Mouse (Mus musculus) embryonic facial prominence, embryonic 11.5 days (tissue): ENCODE results near the gene Gm3448. TPM values are rescaled to one million over a fixed set of nuclear protein-coding genes. Genes with fewer than 3 reads are reported as not detected.
"Not testable (repeated sequence)": the region's sequence is repeated elsewhere in the genome, so short reads cannot be mapped to it uniquely, and the experiment has no call there.

ENCODE experiments used
- ATAC-seq: fragments of 200-750 bp; cut with Nextera tagmentation; replicated peaks from 2 replicates; pipeline ENCODE4 v1.8.0; 2017; ENCODE audit warnings: low read depth; ENCODE audit not compliant: insufficient number of reproducible peaks, low FRiP score, low TSS enrichment
- DNase-seq: peaks from one replicate; pipeline ENCODE4 v3.0.0-alpha.2; 2015; ENCODE audit warnings: low spot score
- H3K27ac ChIP-seq: fragments of 300-500 bp; sonication (generic); replicated peaks from 2 replicates; pipeline ENCODE4 v1.5.1; 2014; ENCODE audit warnings: mild to moderate bottlenecking, low read depth, low read length, control low read depth
- H3K27me3 ChIP-seq: fragments of 300-500 bp; sonication (generic); 2 replicates; pipeline ENCODE4 v1.6.1; 2014; ENCODE audit warnings: mild to moderate bottlenecking, low read length, moderate library complexity, mixed read lengths; ENCODE audit not compliant: control insufficient read depth, insufficient read depth
- H3K36me3 ChIP-seq: fragments of 300-500 bp; sonication (generic); replicated peaks from 2 replicates; pipeline ENCODE4 v1.6.1; 2014; ENCODE audit warnings: low read depth, mild to moderate bottlenecking, low read length, moderate library complexity, mixed read lengths; ENCODE audit not compliant: control insufficient read depth, insufficient read depth
- H3K4me1 ChIP-seq: fragments of 300-500 bp; sonication (generic); 2 replicates; pipeline ENCODE4 v1.6.1; 2014; ENCODE audit warnings: low read length, mixed read lengths; ENCODE audit not compliant: control insufficient read depth, insufficient read depth
- H3K4me2 ChIP-seq: fragments of 300-500 bp; sonication (generic); 2 replicates; pipeline ENCODE4 v1.6.1; 2014; ENCODE audit warnings: low read depth, mild to moderate bottlenecking, control low read depth, low read length, moderate library complexity
- H3K4me3 ChIP-seq: fragments of 300-500 bp; sonication (generic); 2 replicates; pipeline ENCODE4 v1.5.1; 2014; ENCODE audit warnings: low read depth, low read length, control low read depth
- H3K9ac ChIP-seq: fragments of 300-500 bp; sonication (generic); replicated peaks from 2 replicates; pipeline ENCODE4 v1.6.1; 2014; ENCODE audit warnings: mild to moderate bottlenecking, control low read depth, low read length
- H3K9me3 ChIP-seq: fragments of 300-500 bp; sonication (generic); replicated peaks from 2 replicates; pipeline ENCODE4 v1.6.1; 2016; ENCODE audit warnings: mild to moderate bottlenecking, low read length, inconsistent platforms, mixed read lengths; ENCODE audit not compliant: control insufficient read depth
- WGBS: fragments of 180-500 bp; shearing (Covaris S2); extraction: QIAGEN DNeasy Blood & Tissue Kit; methylation state at CpG from one replicate; pipeline ENCODE4 v1.1.7; 2014; 5-methylcytosine and 5-hydroxymethylcytosine counted together
- polyA plus RNA-seq: library from polyadenylated mRNA; unstranded; fragments of >200 nt; fragmentation: Nextera tagmentation; extraction: Ambion mirVana; gene quantifications from 2 replicates; pipeline ENCODE4 v1.2.1, GENCODE M21; 2014

Gm3448 gene
- polyA plus RNA-seq, 1 experiment from 2014 or later, result 3.7 TPM

GRCm38 (mm10) chr17:15024502-15025193 is 16.7 kb downstream of the Gm3448 start:
- ATAC-seq, result peak; percentile 88
- WGBS, result no CpG with 5 or more reads among the region's 48 CpGs

GRCm38 (mm10) chr17:15023878-15024492 is 17.4 kb downstream of the Gm3448 start:
- H3K4me1 ChIP-seq, H3K27me3 ChIP-seq, H3K4me3 ChIP-seq, H3K4me2 ChIP-seq, DNase-seq, H3K27ac ChIP-seq, H3K9me3 ChIP-seq, H3K9ac ChIP-seq, H3K36me3 ChIP-seq: not testable (repeated sequence)
- no CpG with 5 or more reads among the region's 97 CpGs for WGBS
- ATAC-seq, result peak; percentile 40

More at GRCm38 (mm10) chr17:15024502-15025193, 16.7 kb downstream of the Gm3448 start:
- not testable (repeated sequence) for H3K9ac ChIP-seq, H3K4me2 ChIP-seq, H3K9me3 ChIP-seq, H3K4me3 ChIP-seq, H3K36me3 ChIP-seq, H3K27ac ChIP-seq, H3K27me3 ChIP-seq, DNase-seq, H3K4me1 ChIP-seq

GRCm38 (mm10) chr17:15021503-15022220 is 19.7 kb downstream of the Gm3448 start:
- H3K4me3 ChIP-seq, H3K4me1 ChIP-seq, H3K27me3 ChIP-seq, H3K9ac ChIP-seq, H3K36me3 ChIP-seq, H3K4me2 ChIP-seq, DNase-seq, H3K9me3 ChIP-seq, ATAC-seq, H3K27ac ChIP-seq: not testable (repeated sequence)
- 72% methylated on average over 3 of the region's 3 CpGs for WGBS

- H3K4me1 ChIP-seq, H3K36me3 ChIP-seq, H3K4me3 ChIP-seq, H3K4me2 ChIP-seq, H3K9me3 ChIP-seq, H3K9ac ChIP-seq, H3K27me3 ChIP-seq, H3K27ac ChIP-seq, DNase-seq: not testable (repeated sequence)
- WGBS, result no CpG with 5 or more reads among the region's 60 CpGs
- peak; percentile 97 for ATAC-seq
Observed at GRCm38 (mm10) chr17:15009706-15010413, 31.5 kb downstream of the Gm3448 start, which contains the start of gene Gm3435. Gene Gm3435 (plus strand): TSS chr17:15010176.

- not testable (repeated sequence) for DNase-seq, H3K9ac ChIP-seq, H3K9me3 ChIP-seq, H3K27ac ChIP-seq, ATAC-seq, H3K36me3 ChIP-seq, H3K4me1 ChIP-seq, H3K4me3 ChIP-seq, H3K4me2 ChIP-seq, H3K27me3 ChIP-seq
- WGBS, result no CpG with 5 or more reads among the region's 3 CpGs
Observed at GRCm38 (mm10) chr17:15009088-15009487, 32.2 kb downstream of the Gm3448 start.

- no CpG with 5 or more reads among the region's 4 CpGs for WGBS
Observed at GRCm38 (mm10) chr17:15000047-15000446, 41.3 kb downstream of the Gm3448 start.

GRCm38 (mm10) chr17:14994140-14994539 is 47.2 kb downstream of the Gm3448 start:
- not testable (repeated sequence) for H3K27ac ChIP-seq, DNase-seq, ATAC-seq, H3K36me3 ChIP-seq, H3K27me3 ChIP-seq, H3K9me3 ChIP-seq, H3K9ac ChIP-seq, H3K4me2 ChIP-seq, H3K4me1 ChIP-seq, H3K4me3 ChIP-seq
- WGBS, result no CpG with 5 or more reads among the region's 5 CpGs

More at GRCm38 (mm10) chr17:15000047-15000446, 41.3 kb downstream of the Gm3448 start:
- H3K27ac ChIP-seq, H3K9ac ChIP-seq, H3K27me3 ChIP-seq, H3K36me3 ChIP-seq, H3K4me1 ChIP-seq, ATAC-seq, H3K4me2 ChIP-seq, H3K9me3 ChIP-seq, H3K4me3 ChIP-seq, DNase-seq: not testable (repeated sequence)
